Mouse (Mus musculus): ENCODE measurements around the gene Grb14. TPM values are rescaled to one million over a fixed set of nuclear protein-coding genes. Genes with fewer than 3 reads are reported as not detected.
A peak's percentile ranks its signal among the peaks of the same experiment; 100 is the strongest.

The Grb14 gene
- total and polyA plus RNA-seq, 3 experiments: not detected

- TF ChIP-seq TAL1 (IDR thresholded peaks at IDR 0.05; ENCODE audit: low read length): no peak
- no peak for TF ChIP-seq POLR2AphosphoS2 (IDR thresholded peaks at IDR 0.05; ENCODE audit: low read length)
- Histone ChIP-seq H3K9me3 (replicated peaks; ENCODE audit: insufficient read depth, low read length) (no peaks in the 10 kb centered on the region), H3K9ac (ENCODE audit: control insufficient read depth, low read depth, low read length, poor library complexity, severe bottlenecking) (no peak overlapping the region), H3K27ac (ENCODE audit: control insufficient read depth, low read depth, low read length) (no peak overlapping the region), H3K36me3 (ENCODE audit: control insufficient read depth in 1 of 2, insufficient read depth in 2 of 2, low read length in 2 of 2) (no peaks in the 10 kb centered on the region), H3K79me2 (ENCODE audit: control insufficient read depth, insufficient read depth, low read length, poor library complexity) (no peaks in the 10 kb centered on the region), H3K4me1 (ENCODE audit: control insufficient read depth in 1 of 2, insufficient read depth in 2 of 2, low read length in 2 of 2) (no peaks in the 10 kb centered on the region), H3K4me3 (ENCODE audit: control insufficient read depth in 1 of 2, insufficient read depth in 1 of 2, low read depth in 2 of 2, low read length in 2 of 2) (no peak overlapping the region), H3K27me3 (ENCODE audit: control insufficient read depth in 1 of 2, insufficient read depth in 2 of 2, low read length in 2 of 2) (no peaks in the 10 kb centered on the region)
- peak; percentile 2 for DNase-seq (ENCODE audit: low read depth, low spot score)
Measured at GRCm38 (mm10) chr2:65053764-65054163, 29.0 kb upstream of the Grb14 start.

DNA sequence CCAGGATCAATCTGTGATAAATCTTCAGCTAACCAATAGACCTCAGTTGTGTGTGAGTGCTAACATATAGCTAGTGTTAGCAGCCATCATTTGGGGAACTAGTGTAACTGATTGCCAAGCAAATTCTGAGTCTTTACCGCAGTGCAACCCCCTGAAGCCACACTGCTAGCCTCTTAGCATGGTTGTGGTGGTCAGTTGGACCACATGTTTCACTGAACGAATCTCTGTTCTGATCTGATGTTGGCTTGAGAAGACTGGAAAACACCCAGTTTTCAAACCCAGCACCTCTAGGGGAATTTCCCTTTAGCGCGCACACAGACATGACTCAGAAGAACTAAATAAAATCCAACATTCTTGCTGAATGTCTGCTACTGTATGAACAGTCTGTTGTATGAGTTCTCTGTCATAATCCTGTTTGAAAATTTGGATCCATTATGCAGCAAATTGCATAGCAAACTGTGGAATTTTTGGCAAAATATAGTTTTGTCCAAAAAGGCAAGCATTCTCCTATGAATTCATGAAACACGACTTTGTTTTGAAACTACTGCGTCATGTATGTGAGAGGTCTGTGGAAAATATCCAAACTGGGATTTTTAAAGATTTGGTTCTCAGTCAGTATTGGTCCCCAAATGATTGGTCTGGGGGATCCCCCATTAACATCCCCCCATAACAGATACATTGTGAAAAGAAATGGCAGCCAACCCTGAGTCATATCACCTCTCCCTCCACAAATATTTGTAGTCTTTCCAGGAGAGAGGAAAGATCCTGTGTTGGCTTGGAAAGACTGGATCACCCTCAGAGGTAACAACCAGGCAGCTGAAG lies 27.6 kb upstream of the Grb14 start:
- Histone ChIP-seq H3K36me3 (ENCODE audit: control insufficient read depth in 1 of 2, insufficient read depth in 2 of 2, low read length in 2 of 2) (no peaks in the 10 kb centered on the region), H3K79me2 (ENCODE audit: control insufficient read depth, insufficient read depth, low read length, poor library complexity) (no peaks in the 10 kb centered on the region), H3K27me3 (ENCODE audit: control insufficient read depth in 1 of 2, insufficient read depth in 2 of 2, low read length in 2 of 2) (no peaks in the 10 kb centered on the region), H3K4me1 (ENCODE audit: control insufficient read depth in 1 of 2, insufficient read depth in 2 of 2, low read length in 2 of 2) (no peaks in the 10 kb centered on the region), H3K9me3 (replicated peaks; ENCODE audit: insufficient read depth, low read length) (no peaks in the 10 kb centered on the region), H3K27ac (ENCODE audit: control insufficient read depth, low read depth, low read length) (no peak overlapping the region), H3K9ac (ENCODE audit: control insufficient read depth, low read depth, low read length, poor library complexity, severe bottlenecking) (no peak overlapping the region), H3K4me3 (ENCODE audit: control insufficient read depth in 1 of 2, insufficient read depth in 1 of 2, low read depth in 2 of 2, low read length in 2 of 2) (no peak overlapping the region)
- DNase-seq (ENCODE audit: low read depth, low spot score): no peak
- no peak for TF ChIP-seq NRF1 (IDR thresholded peaks at IDR 0.05; ENCODE audit: insufficient read depth, low read depth, low read length, poor library complexity, severe bottlenecking)
- no peak for TF ChIP-seq ZC3H11A (IDR thresholded peaks at IDR 0.05; ENCODE audit: low read depth, low read length)
- no peak for TF ChIP-seq CTCF (IDR thresholded peaks at IDR 0.05 in 2 of 3, conservative IDR thresholded peaks at IDR 0.05 in 1 of 3; ENCODE audit: control insufficient read depth in 1 of 3, insufficient read depth in 1 of 3, low read depth in 2 of 3, low read length in 3 of 3, poor library complexity in 1 of 3, severe bottlenecking in 1 of 3)
- TF ChIP-seq ZKSCAN1 (IDR thresholded peaks at IDR 0.05; ENCODE audit: low read depth, low read length): no peak
- TF ChIP-seq BHLHE40 (IDR thresholded peaks at IDR 0.05; ENCODE audit: borderline replicate concordance, low read depth, low read length): no peak
- no peak for TF ChIP-seq UBTF (IDR thresholded peaks at IDR 0.05; ENCODE audit: borderline replicate concordance, insufficient read depth, low read depth, low read length)
- TF ChIP-seq TCF12 (IDR thresholded peaks at IDR 0.05; ENCODE audit: low read depth, low read length): no peak
- TF ChIP-seq JUND (IDR thresholded peaks at IDR 0.05; ENCODE audit: low read depth, low read length): no peak
- no peak for TF ChIP-seq MAFK (IDR thresholded peaks at IDR 0.05; ENCODE audit: borderline replicate concordance, low read depth, low read length)
- no peak for TF ChIP-seq HCFC1 (IDR thresholded peaks at IDR 0.05; ENCODE audit: low read depth, low read length)
- no peak for TF ChIP-seq MAX (IDR thresholded peaks at IDR 0.05; ENCODE audit: low read length)
- no peak for TF ChIP-seq TAL1 (IDR thresholded peaks at IDR 0.05; ENCODE audit: low read length)

DNA sequence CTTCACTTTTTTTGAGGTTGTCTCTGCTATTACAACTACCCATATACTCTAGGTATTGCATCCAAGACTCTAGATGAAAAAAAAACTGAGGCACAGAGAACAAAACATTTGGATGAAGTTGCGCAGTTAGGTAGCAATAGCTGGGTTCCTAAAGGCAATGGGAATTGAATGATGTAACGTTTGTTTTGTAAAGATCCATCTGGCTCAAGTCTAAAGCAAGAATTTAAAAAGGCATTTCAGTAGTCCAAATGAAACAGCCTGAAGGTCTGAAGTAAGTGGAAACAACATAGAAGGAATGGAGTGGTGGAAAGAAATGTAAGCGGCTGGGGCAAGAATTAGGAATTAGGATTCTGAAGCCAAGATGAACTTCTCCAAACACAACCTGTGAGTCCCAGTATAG lies 26.0 kb upstream of the Grb14 start:
- Histone ChIP-seq H3K27me3 (ENCODE audit: control insufficient read depth in 1 of 2, insufficient read depth in 2 of 2, low read length in 2 of 2) (no peaks in the 10 kb centered on the region), H3K79me2 (ENCODE audit: control insufficient read depth, insufficient read depth, low read length, poor library complexity) (no peaks in the 10 kb centered on the region), H3K9me3 (replicated peaks; ENCODE audit: insufficient read depth, low read length) (no peaks in the 10 kb centered on the region), H3K4me1 (ENCODE audit: control insufficient read depth in 1 of 2, insufficient read depth in 2 of 2, low read length in 2 of 2) (no peaks in the 10 kb centered on the region), H3K4me3 (ENCODE audit: control insufficient read depth in 1 of 2, insufficient read depth in 1 of 2, low read depth in 2 of 2, low read length in 2 of 2) (no peak overlapping the region), H3K36me3 (ENCODE audit: control insufficient read depth in 1 of 2, insufficient read depth in 2 of 2, low read length in 2 of 2) (no peaks in the 10 kb centered on the region), H3K9ac (ENCODE audit: control insufficient read depth, low read depth, low read length, poor library complexity, severe bottlenecking) (no peak overlapping the region), H3K27ac (ENCODE audit: control insufficient read depth, low read depth, low read length) (no peak overlapping the region)
- TF ChIP-seq GATA1 (IDR thresholded peaks at IDR 0.05; ENCODE audit: low read depth, low read length) (no peak), TAL1 (IDR thresholded peaks at IDR 0.05; ENCODE audit: low read length) (no peak), POLR2A (IDR thresholded peaks at IDR 0.05; ENCODE audit: control insufficient read depth in 1 of 2, insufficient read depth in 1 of 2, low read depth in 1 of 2, low read length in 2 of 2, poor library complexity in 1 of 2) (no peak), MAZ (IDR thresholded peaks at IDR 0.05; ENCODE audit: low read depth, low read length) (no peak)
- DNase-seq (ENCODE audit: low read depth, low spot score): no peak

Measured in MEL (cell line).